Mouse (Mus musculus) neural tube, embryonic 11.5 days (tissue): ENCODE results near the gene Cenps. TPM values are rescaled to one million over a fixed set of nuclear protein-coding genes. Genes with fewer than 3 reads are reported as not detected.
"Not testable (repeated sequence)": the region's sequence is repeated elsewhere in the genome, so short reads cannot be mapped to it uniquely, and the experiment has no call there.

Experiments used
- ATAC-seq: fragments of 200-750 bp; cut with Nextera tagmentation; 2 replicates; pipeline ENCODE4 v1.8.0; 2017; ENCODE audit warnings: moderate number of reproducible peaks, mild to moderate bottlenecking, moderate TSS enrichment, moderate library complexity; ENCODE audit not compliant: insufficient read depth, low FRiP score, low TSS enrichment
- DNase-seq: peaks from one replicate; pipeline ENCODE4 v3.0.0-alpha.2; 2015; ENCODE audit warnings: low spot score
- H3K27ac ChIP-seq: fragments of 300-500 bp; sonication (generic); 2 replicates; pipeline ENCODE4 v1.5.1; 2014; ENCODE audit warnings: low read depth, mild to moderate bottlenecking, low read length
- H3K27me3 ChIP-seq: fragments of 300-500 bp; sonication (generic); 2 replicates; pipeline ENCODE4 v1.6.1; 2014; ENCODE audit warnings: mild to moderate bottlenecking, low read length, mixed read lengths; ENCODE audit not compliant: control insufficient read depth, insufficient read depth
- H3K36me3 ChIP-seq: fragments of 300-500 bp; sonication (generic); 2 replicates; pipeline ENCODE4 v1.6.1; 2014; ENCODE audit warnings: mild to moderate bottlenecking, low read length, moderate library complexity, mixed read lengths; ENCODE audit not compliant: control insufficient read depth, insufficient read depth
- H3K4me1 ChIP-seq: fragments of 300-500 bp; sonication (generic); 2 replicates; pipeline ENCODE4 v1.6.1; 2014; ENCODE audit warnings: low read length, mixed read lengths; ENCODE audit not compliant: control insufficient read depth, insufficient read depth
- H3K4me2 ChIP-seq: fragments of 300-500 bp; sonication (generic); 2 replicates; pipeline ENCODE4 v1.6.1; 2014; ENCODE audit warnings: low read depth, mild to moderate bottlenecking, moderate library complexity
- H3K4me3 ChIP-seq: fragments of 300-500 bp; sonication (generic); 2 replicates; pipeline ENCODE4 v1.5.1; 2014; ENCODE audit warnings: low read depth, low read length
- H3K9ac ChIP-seq: fragments of 300-500 bp; sonication (generic); 2 replicates; pipeline ENCODE4 v1.6.1; 2014; ENCODE audit warnings: mild to moderate bottlenecking, low read length
- H3K9me3 ChIP-seq: fragments of 300-500 bp; sonication (generic); 2 replicates; pipeline ENCODE4 v1.6.1; 2016; ENCODE audit warnings: low read length; ENCODE audit not compliant: control insufficient read depth
- WGBS: fragments of 180-500 bp; shearing (Covaris S2); extraction: QIAGEN DNeasy Blood & Tissue Kit; methylation state at CpG from one replicate; pipeline ENCODE4 v1.1.7; 2014; 5-methylcytosine and 5-hydroxymethylcytosine counted together
- polyA plus RNA-seq: library from polyadenylated mRNA; unstranded; fragments of >200 nt; fragmentation: Nextera tagmentation; extraction: Ambion mirVana; gene quantifications from 2 replicates; pipeline ENCODE4 v1.2.1, GENCODE M21; 2014

The Cenps gene
- polyA plus RNA-seq, 1 experiment from 2014 or later: 43.0 TPM

GRCm38 (mm10) chr4:149172666-149173065 is 35.2 kb upstream of the Cenps start:
- no peak overlapping the region for H3K27ac ChIP-seq
- DNase-seq (no peak), ATAC-seq (no peak)
- H3K4me3 ChIP-seq: no peak overlapping the region
- no peaks in the 10 kb centered on the region for H3K9me3 ChIP-seq
- H3K27me3 ChIP-seq: no peaks in the 10 kb centered on the region
- H3K4me1 ChIP-seq: peaks cover 3% of the 10 kb centered on the region; the same call in 1 of the 2 replicates
- no peak overlapping the region for H3K4me2 ChIP-seq
- no peaks in the 10 kb centered on the region for H3K36me3 ChIP-seq
- WGBS: 77% methylated on average over 2 of the region's 2 CpGs
- no peak overlapping the region for H3K9ac ChIP-seq

GRCm38 (mm10) chr4:149172083-149172482 is 34.7 kb upstream of the Cenps start:
- H3K4me3 ChIP-seq: no peak overlapping the region
- WGBS: 93% methylated on average over 5 of the region's 5 CpGs
- ATAC-seq (no peak), DNase-seq (no peak)
- H3K9me3 ChIP-seq: no peaks in the 10 kb centered on the region
- H3K9ac ChIP-seq: no peak overlapping the region
- no peaks in the 10 kb centered on the region for H3K27me3 ChIP-seq
- H3K27ac ChIP-seq: no peak overlapping the region
- no peaks in the 10 kb centered on the region for H3K36me3 ChIP-seq
- H3K4me1 ChIP-seq: peaks cover 3% of the 10 kb centered on the region; the same call in 1 of the 2 replicates
- H3K4me2 ChIP-seq: no peak overlapping the region

GRCm38 (mm10) chr4:149171581-149171981 is 34.2 kb upstream of the Cenps start:
- ATAC-seq (no peak), DNase-seq (no peak)
- Histone ChIP-seq H3K9ac (no peak overlapping the region), H3K27me3 (no peaks in the 10 kb centered on the region), H3K4me3 (no peak overlapping the region), H3K4me1 (peaks cover 3% of the 10 kb centered on the region; the same call in 1 of the 2 replicates), H3K4me2 (no peak overlapping the region), H3K27ac (no peak overlapping the region), H3K36me3 (no peaks in the 10 kb centered on the region), H3K9me3 (no peaks in the 10 kb centered on the region)
- 80% methylated on average over 5 of the region's 5 CpGs for WGBS

GRCm38 (mm10) chr4:149170394-149170931 is 33.0 kb upstream of the Cenps start:
- Histone ChIP-seq H3K27ac (no peak overlapping the region), H3K36me3 (no peaks in the 10 kb centered on the region), H3K4me1 (peaks cover 3% of the 10 kb centered on the region; the same call in 1 of the 2 replicates), H3K4me2 (no peak overlapping the region), H3K4me3 (no peak overlapping the region), H3K9me3 (no peaks in the 10 kb centered on the region), H3K9ac (no peak overlapping the region), H3K27me3 (no peaks in the 10 kb centered on the region)
- WGBS: 83% methylated on average over 7 of the region's 7 CpGs
- no peak for ATAC-seq
- no peak for DNase-seq

GRCm38 (mm10) chr4:149169926-149170325 is 32.5 kb upstream of the Cenps start:
- not testable (repeated sequence) for H3K4me3 ChIP-seq, H3K27ac ChIP-seq, H3K9ac ChIP-seq, H3K4me1 ChIP-seq, DNase-seq, H3K9me3 ChIP-seq, ATAC-seq, H3K4me2 ChIP-seq, H3K27me3 ChIP-seq, H3K36me3 ChIP-seq
- WGBS: 86% methylated on average over 7 of the region's 8 CpGs

GRCm38 (mm10) chr4:149168016-149168415 is 30.6 kb upstream of the Cenps start:
- Histone ChIP-seq H3K4me3 (no peak overlapping the region), H3K9ac (no peak overlapping the region), H3K9me3 (no peaks in the 10 kb centered on the region), H3K4me2 (no peak overlapping the region), H3K27ac (no peak overlapping the region), H3K4me1 (no peaks in the 10 kb centered on the region; the same call in 1 of the 2 replicates), H3K36me3 (no peaks in the 10 kb centered on the region), H3K27me3 (no peaks in the 10 kb centered on the region)
- ATAC-seq: no peak
- DNase-seq: no peak
- WGBS: 92% methylated on average over 2 of the region's 2 CpGs

GRCm38 (mm10) chr4:149166957-149167611 is 29.7 kb upstream of the Cenps start:
- WGBS: 3% methylated on average over 27 of the region's 27 CpGs
- H3K36me3 ChIP-seq: no peaks in the 10 kb centered on the region; the same call in 1 of the 2 replicates
- no peaks in the 10 kb centered on the region; the same call in 1 of the 2 replicates for H3K4me1 ChIP-seq
- peak overlapping the region; percentile 87 for H3K4me3 ChIP-seq
- H3K27ac ChIP-seq: no peak overlapping the region
- H3K27me3 ChIP-seq: no peaks in the 10 kb centered on the region
- peak overlapping the region; percentile 82 for H3K9ac ChIP-seq
- no peaks in the 10 kb centered on the region for H3K9me3 ChIP-seq
- H3K4me2 ChIP-seq: peak overlapping the region; percentile 89
- DNase-seq (no peak), ATAC-seq (peak; percentile 58)

GRCm38 (mm10) chr4:149166215-149166946 is 29.0 kb upstream of the Cenps start, which contains the start of gene Pgd:
Pgd (minus strand) TSS chr4:149166771.
- no peaks in the 10 kb centered on the region for H3K9me3 ChIP-seq
- DNase-seq (peak; percentile 97), ATAC-seq (peak; percentile 99)
- H3K27me3 ChIP-seq: no peaks in the 10 kb centered on the region
- peak within 1 kb of the TSS; percentile 87 for H3K4me3 ChIP-seq
- H3K36me3 ChIP-seq: no peaks in the 10 kb centered on the region; the same call in none of the 2 replicates
- no peaks in the 10 kb centered on the region; the same call in 1 of the 2 replicates for H3K4me1 ChIP-seq
- H3K27ac ChIP-seq: peak within 1 kb of the TSS; percentile 61
- peak within 1 kb of the TSS; percentile 89 for H3K4me2 ChIP-seq
- H3K9ac ChIP-seq: peak within 1 kb of the TSS; percentile 82
- WGBS: under 1% methylated on average over 59 of the region's 59 CpGs
